Mouse (Mus musculus) CH12.LX (cell line): ENCODE data around the gene Clspn.

Experiments used
- BHLHE40 ChIP-seq: IDR thresholded peaks from 2 replicates; pipeline ENCODE4 v1.6.1; 2011; ENCODE audit warnings: mild to moderate bottlenecking, low read depth, low read length, improper control_type of control experiment
- CHD2 ChIP-seq: IDR thresholded peaks from 2 replicates; pipeline ENCODE4 v1.6.1; 2011; ENCODE audit warnings: low read length, improper control_type of control experiment
- CTCF ChIP-seq, 2 experiments: IDR thresholded peaks in 1 of 2; conservative IDR thresholded peaks in 1 of 2; 2 replicates each; pipeline ENCODE4 v1.5.1; 2011 to 2012; ENCODE audit warnings: low read depth in 2 of 2, low read length in 2 of 2, improper control_type of control experiment in 1 of 2, inconsistent platforms in 1 of 2, mild to moderate bottlenecking in 1 of 2, moderate library complexity in 1 of 2
- EP300 ChIP-seq: IDR thresholded peaks from 2 replicates; pipeline ENCODE4 v1.6.1; 2011; ENCODE audit warnings: low read length, improper control_type of control experiment
- ETS1 ChIP-seq: conservative IDR thresholded peaks from 2 replicates; pipeline ENCODE4 v1.6.1; 2012; ENCODE audit warnings: low read depth, mild to moderate bottlenecking, inconsistent platforms, low read length, improper control_type of control experiment, moderate library complexity
- MAX ChIP-seq: IDR thresholded peaks from 2 replicates; pipeline ENCODE4 v1.6.1; 2011; ENCODE audit warnings: low read length, improper control_type of control experiment
- MAZ ChIP-seq: IDR thresholded peaks from 2 replicates; pipeline ENCODE4 v1.6.1; 2012; ENCODE audit warnings: low read depth, mild to moderate bottlenecking, inconsistent platforms, low read length, improper control_type of control experiment, moderate library complexity
- POLR2A ChIP-seq: IDR thresholded peaks from 2 replicates; pipeline ENCODE4 v1.6.1; 2011; ENCODE audit warnings: low read depth, mild to moderate bottlenecking, improper control_type of control experiment, low read length
- RAD21 ChIP-seq: IDR thresholded peaks from 2 replicates; pipeline ENCODE4 v1.6.1; 2011; ENCODE audit warnings: low read depth, mild to moderate bottlenecking, low read length, improper control_type of control experiment, moderate library complexity
- RCOR1 ChIP-seq: conservative IDR thresholded peaks from 2 replicates; pipeline ENCODE4 v1.6.1; 2012; ENCODE audit warnings: low read depth, mild to moderate bottlenecking, inconsistent platforms, low read length, improper control_type of control experiment
- TCF12 ChIP-seq: IDR thresholded peaks from 2 replicates; pipeline ENCODE4 v1.6.1; 2014; ENCODE audit warnings: low read depth, mild to moderate bottlenecking, inconsistent platforms, low read length, improper control_type of control experiment
- USF1 ChIP-seq: IDR thresholded peaks from 2 replicates; pipeline ENCODE4 v1.6.1; 2014; ENCODE audit warnings: low read depth, mild to moderate bottlenecking, inconsistent platforms, low read length, improper control_type of control experiment
- USF2 ChIP-seq: conservative IDR thresholded peaks from 2 replicates; pipeline ENCODE4 v1.6.1; 2011; ENCODE audit warnings: low read depth, low read length, improper control_type of control experiment
- ZNF384 ChIP-seq: IDR thresholded peaks from 2 replicates; pipeline ENCODE4 v1.6.1; 2012; ENCODE audit warnings: low read depth, low read length, improper control_type of control experiment, inconsistent platforms

GRCm38 (mm10) chr4:126636330-126636729, 79.6 kb downstream of the Clspn start:
- TF ChIP-seq USF1: no peak
- no peak for TF ChIP-seq POLR2A
- TF ChIP-seq CHD2: no peak
- no peak for TF ChIP-seq MAZ
- TF ChIP-seq USF2: no peak
- TF ChIP-seq CTCF (conservative IDR thresholded peaks at IDR 0.05 in 1 of 2, IDR thresholded peaks at IDR 0.05 in 1 of 2; ENCODE audit: low read depth in 2 of 2, low read length in 2 of 2): no peak
- TF ChIP-seq BHLHE40: no peak
- TF ChIP-seq ZNF384: no peak
- TF ChIP-seq TCF12: no peak
- no peak for TF ChIP-seq MAX
- TF ChIP-seq ETS1: no peak
- TF ChIP-seq EP300: no peak
- TF ChIP-seq RCOR1: no peak
- no peak for TF ChIP-seq RAD21
